Mouse (Mus musculus) bone marrow, adult 2 months (tissue): ENCODE data around the gene Synpo2l.

ENCODE experiments used
- CTCF ChIP-seq: fragments of 200-500 bp; IDR thresholded peaks from 2 replicates; pipeline ENCODE4 v1.5.1; 2011; ENCODE audit warnings: low read length, control low read depth; ENCODE audit not compliant: control insufficient read depth, insufficient read depth
- POLR2A ChIP-seq: fragments of 200-500 bp; IDR thresholded peaks from 2 replicates; pipeline ENCODE4 v1.6.1; 2011; ENCODE audit warnings: low read depth, mild to moderate bottlenecking, control low read depth, low read length, borderline replicate concordance; ENCODE audit not compliant: control insufficient read depth

DNA sequence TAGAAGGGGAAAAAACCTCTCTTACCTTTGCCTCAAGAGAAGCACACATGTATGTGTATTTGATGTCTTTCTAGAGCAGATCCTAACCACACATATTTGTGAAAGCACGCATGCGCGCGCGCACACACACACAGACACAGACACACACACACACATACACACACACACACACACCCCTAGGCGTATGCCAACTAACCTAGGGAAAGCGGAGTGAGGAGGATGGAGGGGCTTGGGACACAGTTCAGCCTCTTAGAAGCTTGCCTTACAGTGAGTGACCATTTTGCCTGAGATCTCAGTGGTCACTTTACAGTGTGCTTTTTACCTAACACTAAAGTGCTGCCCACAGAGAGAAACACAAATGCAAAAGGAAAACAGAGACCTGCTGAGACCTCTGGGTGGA is 8.5 kb downstream of the Synpo2l start:
- TF ChIP-seq POLR2A (no peak), CTCF (no peak)
